Mouse (Mus musculus) bone marrow macrophage, adult 2 months (primary cell): ENCODE results near the gene Mtmr4.

Experiments
- CTCF ChIP-seq: IDR thresholded peaks from 2 replicates; pipeline ENCODE4 v1.5.1; 2012; ENCODE audit warnings: low read depth, mild to moderate bottlenecking, low read length, moderate library complexity
- POLR2A ChIP-seq: IDR thresholded peaks from 2 replicates; pipeline ENCODE4 v1.6.1; 2012; ENCODE audit warnings: mild to moderate bottlenecking, low read depth, low read length, borderline replicate concordance

DNA sequence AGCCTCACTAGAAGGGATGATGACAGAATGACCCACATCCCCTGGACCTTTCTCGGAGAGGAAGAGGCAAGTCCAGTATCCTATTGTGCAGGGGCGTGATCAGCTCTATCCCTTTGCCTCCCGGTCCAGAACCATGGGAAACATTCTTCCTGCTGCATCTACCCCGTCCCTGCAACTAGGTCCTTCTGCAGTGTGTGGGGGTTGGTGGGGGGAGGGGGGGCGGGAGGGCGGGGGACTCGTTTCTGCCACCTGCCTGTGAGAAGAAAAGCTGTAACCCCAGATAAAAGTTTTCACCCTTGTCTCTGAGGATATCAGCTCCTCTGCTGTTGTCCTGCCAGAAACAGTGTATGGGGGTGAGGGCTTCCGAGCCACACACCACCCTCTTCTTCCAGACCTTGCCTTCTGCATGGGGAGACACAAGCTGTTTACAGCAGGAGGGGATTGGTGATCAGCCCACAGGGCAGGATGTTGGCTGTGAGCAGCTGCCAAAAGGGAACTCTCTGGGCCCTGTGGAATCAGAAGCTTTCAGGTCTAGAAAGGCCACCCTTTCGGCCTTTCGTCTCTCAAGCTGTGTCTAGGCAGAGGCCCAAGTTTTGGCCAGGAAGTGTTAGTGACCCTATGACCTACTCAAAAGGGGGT, 12.9 kb upstream of the Mtmr4 start:
- no peak for TF ChIP-seq POLR2A
- no peak for TF ChIP-seq CTCF
